Mouse (Mus musculus) left cerebral cortex, adult 8-10 months (tissue): ENCODE measurements around the gene Olfr195. TPM values are rescaled to one million over a fixed set of nuclear protein-coding genes. Genes with fewer than 3 reads are reported as not detected.
"Not testable (repeated sequence)": the region's sequence is repeated elsewhere in the genome, so short reads cannot be mapped to it uniquely, and the experiment has no call there.

Source experiments
- DNase-seq, 2 experiments: peaks; one replicate each; pipeline ENCODE4 v3.0.0; 2022; ENCODE audit warnings: low spot score in 2 of 2
- total RNA-seq, 4 experiments: library from RNA; stranded (reverse); gene quantifications; 2 replicates each; pipeline ENCODE4 v1.2.4; 2022

Gene Olfr195
- total RNA-seq, result not detected

DNA sequence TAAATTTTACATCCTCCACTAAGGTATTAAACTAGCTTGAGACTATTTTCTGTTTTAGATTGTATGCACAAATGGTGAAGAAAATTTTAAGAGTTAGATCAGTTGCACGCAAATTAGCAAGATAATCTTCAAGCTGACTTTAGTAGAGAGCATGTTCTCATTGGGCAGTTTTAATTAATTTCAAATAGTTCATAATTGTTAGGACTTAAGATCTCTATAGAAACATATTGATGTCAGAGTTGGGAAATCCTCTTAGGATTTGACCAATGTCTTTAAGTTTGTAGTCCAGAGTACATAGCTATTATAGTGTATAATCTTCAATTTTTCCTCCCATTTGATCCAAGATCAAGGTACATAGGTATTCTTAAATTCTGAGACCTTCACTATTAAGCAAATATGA is at the start of gene Olfr195:
Gene Olfr195, plus strand, starts transcription at position 301 of the 400 bp plus-strand sequence.
- DNase-seq, result no peak

DNA sequence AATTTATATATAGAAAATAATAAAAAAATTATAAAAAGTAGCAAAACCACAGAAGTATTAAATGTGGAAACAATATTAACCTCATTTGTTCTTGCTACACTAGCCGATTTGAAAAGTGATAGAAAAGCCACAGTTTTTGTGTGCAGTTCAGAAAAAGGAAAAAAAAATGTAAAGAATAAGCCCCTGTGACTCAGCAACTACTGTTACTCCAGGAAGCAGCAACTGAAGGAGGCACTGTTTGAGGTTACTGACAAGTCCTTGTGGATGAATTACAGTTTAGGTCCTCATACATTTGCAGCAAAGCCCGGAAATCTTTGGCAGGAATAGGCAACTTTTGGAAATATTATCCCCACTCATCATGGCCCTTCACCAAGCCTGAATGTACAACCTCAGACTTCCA is 41.5 kb upstream of the Olfr195 start:
- no peak for DNase-seq

DNA sequence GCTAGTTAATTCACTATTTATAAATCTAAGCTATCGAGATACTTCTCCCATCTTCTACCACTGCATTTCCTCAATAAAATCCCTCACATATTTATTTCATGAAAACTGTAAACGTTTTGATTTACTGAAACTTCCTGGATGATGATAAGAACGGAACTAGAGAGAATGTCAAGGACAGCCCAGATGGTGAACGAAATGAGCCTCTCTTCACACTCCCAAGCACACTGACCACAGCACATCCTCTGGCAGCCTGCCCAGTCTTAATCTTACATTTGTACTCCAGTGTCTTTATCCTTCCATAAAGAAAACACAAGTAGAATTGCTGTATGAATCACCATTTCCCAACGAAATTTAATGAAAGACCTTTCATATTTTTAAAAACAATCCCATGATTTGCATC is 38.3 kb upstream of the Olfr195 start:
- DNase-seq, result not testable (repeated sequence)

DNA sequence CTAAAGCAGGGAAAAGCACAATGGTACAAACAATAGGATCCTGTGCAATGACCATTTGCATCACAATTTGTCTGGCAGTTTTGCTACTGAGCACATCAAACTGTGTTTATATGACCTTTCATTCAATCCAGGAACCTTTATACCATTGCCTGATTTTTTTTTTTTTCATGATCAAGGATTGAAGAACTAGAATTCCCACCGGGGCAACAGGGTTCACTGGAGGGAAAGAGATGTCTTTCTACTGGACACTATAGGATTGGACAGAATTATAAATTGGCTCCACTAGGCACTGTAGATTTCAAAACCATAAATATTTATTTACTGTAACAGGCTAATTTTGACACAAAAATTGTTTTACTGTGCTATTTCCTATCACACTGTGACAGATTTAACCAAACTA is 35.1 kb upstream of the Olfr195 start, which contains the start of gene Olfr193:
Gene Olfr193, minus strand, starts transcription at position 101 of the 400 bp plus-strand sequence.
- DNase-seq, result no peak

DNA sequence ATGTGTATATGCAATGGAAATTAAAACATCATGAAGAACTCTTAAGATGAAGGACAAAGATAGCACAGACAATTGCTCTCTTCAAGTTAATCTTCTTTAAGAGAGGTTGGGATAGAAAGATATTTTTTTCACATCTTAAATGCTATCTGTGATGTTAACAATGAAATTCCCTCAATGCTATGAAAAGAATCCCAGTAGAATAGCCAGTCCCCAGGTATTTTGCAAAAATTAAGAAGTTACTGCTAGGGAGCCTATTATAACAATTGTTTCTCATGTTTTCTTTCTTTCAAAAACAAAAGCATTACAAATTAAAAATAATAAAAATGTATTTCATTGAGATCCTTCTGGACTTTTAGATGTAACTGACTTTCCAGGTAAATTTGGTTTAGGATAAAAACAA is 25.9 kb upstream of the Olfr195 start, which contains the start of gene Olfr194:
Gene Olfr194, minus strand, starts transcription at position 101 of the 400 bp plus-strand sequence.
- no peak for DNase-seq

DNA sequence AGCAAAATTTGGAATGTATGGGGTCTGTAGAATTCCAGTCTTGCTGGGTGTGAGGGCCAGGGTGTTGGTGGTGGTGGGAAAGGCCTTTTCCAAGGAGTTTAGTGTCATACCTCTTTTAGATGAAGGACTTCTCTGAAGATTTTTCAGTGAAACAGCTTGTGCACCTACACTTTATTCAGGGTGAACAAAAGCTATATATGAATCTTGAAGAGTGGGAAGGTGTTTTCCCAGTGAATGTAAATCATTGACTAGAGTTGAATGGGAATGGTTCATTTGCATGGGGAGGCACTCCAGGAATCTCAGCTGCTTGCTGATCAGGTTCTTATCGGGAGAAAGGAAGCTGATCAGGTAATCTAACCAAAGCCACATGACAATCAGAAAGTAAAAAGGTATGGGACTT is 16.1 kb upstream of the Olfr195 start:
- DNase-seq, result no peak

DNA sequence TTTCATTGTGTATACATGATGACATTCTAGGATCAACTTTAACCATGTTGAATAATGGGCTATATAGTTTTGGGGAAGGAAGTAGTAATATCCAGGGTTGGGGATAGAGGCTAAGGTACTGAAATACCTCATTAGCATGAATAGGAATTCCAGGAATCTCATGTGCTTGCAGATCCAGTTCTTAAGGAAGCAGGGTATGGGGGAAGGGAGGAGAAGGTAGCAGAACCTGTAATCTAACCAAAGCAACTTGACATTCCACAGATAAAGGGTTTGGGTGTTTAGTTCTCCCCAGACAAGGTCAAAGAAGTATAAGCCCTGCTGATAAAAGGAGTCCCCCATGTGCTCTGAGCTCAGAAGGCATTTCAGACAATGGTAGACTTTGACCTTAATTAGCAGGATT is 5.7 kb upstream of the Olfr195 start:
- DNase-seq, result no peak

DNA sequence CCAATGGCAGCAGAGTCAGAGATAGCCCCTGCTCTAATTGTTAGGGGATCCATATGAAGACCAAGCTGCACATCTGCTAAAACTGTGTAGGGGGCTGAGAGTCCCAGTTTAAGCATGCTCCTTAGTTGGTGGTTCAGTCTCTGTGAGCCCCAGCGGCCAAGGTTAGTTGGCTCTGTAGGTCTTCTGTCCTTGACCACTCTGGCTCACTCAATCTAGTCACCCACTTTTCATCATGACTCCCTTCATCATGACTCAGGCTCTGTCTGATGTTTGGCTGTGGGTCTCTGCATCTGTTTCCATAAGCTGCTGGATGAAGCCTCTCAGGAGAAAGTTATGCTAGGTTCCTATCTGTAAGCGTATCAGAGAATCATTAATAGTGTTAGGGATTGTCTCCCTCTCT is 5.2 kb downstream of the Olfr195 start:
- no peak for DNase-seq

DNA sequence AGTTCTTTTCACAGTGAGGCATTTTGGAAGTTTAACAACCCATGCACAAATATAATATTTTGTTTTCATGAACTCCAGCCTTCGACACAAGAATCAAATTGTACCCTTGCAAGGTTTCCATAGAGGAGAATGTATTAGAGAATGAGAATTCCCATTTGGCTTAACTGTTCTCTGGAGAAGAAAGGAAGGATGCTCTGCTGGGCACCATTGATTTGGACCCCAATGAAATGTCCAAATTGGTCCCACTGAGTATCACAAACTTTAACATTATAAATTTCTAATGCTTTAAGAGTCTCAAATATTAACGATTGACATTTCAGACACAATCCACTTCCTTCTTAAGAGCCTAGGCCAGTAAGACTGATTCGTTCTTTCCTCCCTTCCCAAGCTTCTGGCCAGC is 23.5 kb downstream of the Olfr195 start, which contains the start of gene Olfr196:
Gene Olfr196, minus strand, starts transcription at position 101 of the 400 bp plus-strand sequence.
- no peak for DNase-seq

Other genes starting within 250 kb of the Olfr195 start
- gene Olfr181, start 218.3 kb upstream of the Olfr195 start, total RNA-seq, result not detected
- not detected for gene Olfr180, start 217.7 kb upstream of the Olfr195 start, total RNA-seq
- gene Olfr183, start 151.7 kb upstream of the Olfr195 start, total RNA-seq, result not detected
- not detected for gene Olfr186, start 116.8 kb upstream of the Olfr195 start, total RNA-seq
- not detected for gene Olfr187, start 107.3 kb upstream of the Olfr195 start, total RNA-seq
- not detected for gene Olfr190, start 69.0 kb upstream of the Olfr195 start, total RNA-seq
- gene Olfr191, start 57.2 kb upstream of the Olfr195 start, total RNA-seq, result not detected
- gene Olfr193, start 35.2 kb upstream of the Olfr195 start, total RNA-seq, result not detected
- gene Olfr194, start 26.0 kb upstream of the Olfr195 start, total RNA-seq, result not detected
- not detected for gene Olfr196, start 23.4 kb downstream of the Olfr195 start, total RNA-seq
- gene Olfr198, start 56.5 kb downstream of the Olfr195 start, total RNA-seq, result not detected
- not detected for gene Olfr199, start 72.7 kb downstream of the Olfr195 start, total RNA-seq
- not detected for gene Olfr201, start 125.6 kb downstream of the Olfr195 start, total RNA-seq
- not detected for gene Olfr202, start 139.7 kb downstream of the Olfr195 start, total RNA-seq
- not detected for gene Olfr203, start 151.8 kb downstream of the Olfr195 start, total RNA-seq
- gene Olfr204, start 171.2 kb downstream of the Olfr195 start, total RNA-seq, result under 1 TPM in 1 of 4 experiments, not detected in 3; 0.13 TPM
- not detected for gene Olfr205, start 184.1 kb downstream of the Olfr195 start, total RNA-seq
- not detected for gene Olfr206, start 202.2 kb downstream of the Olfr195 start, total RNA-seq
- not detected for gene Olfr209, start 216.9 kb downstream of the Olfr195 start, total RNA-seq